Mouse (Mus musculus): ENCODE results near the gene Zfp106. TPM values are rescaled to one million over a fixed set of nuclear protein-coding genes. Genes with fewer than 3 reads are reported as not detected.

The Zfp106 gene
- polyA plus RNA-seq, 1 experiment from 2014 or later, result 36.2 TPM

GRCm38 (mm10) chr2:120562859-120563234 is 796 bp downstream of the Zfp106 start:
- H3K4me1 ChIP-seq (ENCODE audit: control insufficient read depth, insufficient read depth, low read length), result peaks cover 8% of the 10 kb centered on the region; the same call in 1 of the 2 replicates
- H3K4me3 ChIP-seq (ENCODE audit: low read length), result peak overlapping the region; percentile 93
- WGBS, result 20% methylated on average over 9 of the region's 9 CpGs
- no peaks in the 10 kb centered on the region for H3K9me3 ChIP-seq (ENCODE audit: control insufficient read depth, low read length)
- H3K27me3 ChIP-seq (replicated peaks; ENCODE audit: control insufficient read depth, insufficient read depth, low read length), result no peaks in the 10 kb centered on the region
- H3K4me2 ChIP-seq (ENCODE audit: low read depth, low read length), result peak overlapping the region; percentile 72
- ATAC-seq, result no peak
- H3K27ac ChIP-seq (ENCODE audit: low read length), result peak overlapping the region; percentile 68; the same call in 1 of the 2 replicates
- peak overlapping the region; percentile 97 for H3K9ac ChIP-seq (ENCODE audit: low read depth, low read length)
- H3K36me3 ChIP-seq (ENCODE audit: control insufficient read depth, insufficient read depth, low read length), result no peaks in the 10 kb centered on the region

GRCm38 (mm10) chr2:120561524-120561923 is 2.1 kb downstream of the Zfp106 start:
- Histone ChIP-seq H3K27ac (ENCODE audit: low read length) (no peak overlapping the region), H3K9me3 (ENCODE audit: control insufficient read depth, low read length) (no peaks in the 10 kb centered on the region), H3K4me1 (ENCODE audit: control insufficient read depth, insufficient read depth, low read length) (peaks cover 8% of the 10 kb centered on the region; the same call in 1 of the 2 replicates), H3K9ac (ENCODE audit: low read depth, low read length) (no peak overlapping the region), H3K4me2 (ENCODE audit: low read depth, low read length) (no peak overlapping the region), H3K36me3 (ENCODE audit: control insufficient read depth, insufficient read depth, low read length) (no peaks in the 10 kb centered on the region), H3K4me3 (ENCODE audit: low read length) (no peak overlapping the region), H3K27me3 (replicated peaks; ENCODE audit: control insufficient read depth, insufficient read depth, low read length) (no peaks in the 10 kb centered on the region)
- no peak for ATAC-seq
- WGBS, result 78% methylated on average over 1 of the region's 1 CpGs

- H3K4me2 ChIP-seq (ENCODE audit: low read depth, low read length), result no peak overlapping the region
- no peak overlapping the region for H3K27ac ChIP-seq (ENCODE audit: low read length)
- 77% methylated on average over 3 of the region's 3 CpGs for WGBS
- H3K9ac ChIP-seq (ENCODE audit: low read depth, low read length), result no peak overlapping the region
- no peaks in the 10 kb centered on the region for H3K9me3 ChIP-seq (ENCODE audit: control insufficient read depth, low read length)
- H3K27me3 ChIP-seq (replicated peaks; ENCODE audit: control insufficient read depth, insufficient read depth, low read length), result no peaks in the 10 kb centered on the region
- no peak for ATAC-seq
- H3K4me1 ChIP-seq (ENCODE audit: control insufficient read depth, insufficient read depth, low read length), result peaks cover 8% of the 10 kb centered on the region; the same call in 1 of the 2 replicates
- H3K4me3 ChIP-seq (ENCODE audit: low read length), result no peak overlapping the region
- 0 out of 2 replicates have a peak, but pooled peaks cover 5% of the 10 kb centered on the region for H3K36me3 ChIP-seq (ENCODE audit: control insufficient read depth, insufficient read depth, low read length)
Measured at GRCm38 (mm10) chr2:120558813-120559212, 4.8 kb downstream of the Zfp106 start.

DNA sequence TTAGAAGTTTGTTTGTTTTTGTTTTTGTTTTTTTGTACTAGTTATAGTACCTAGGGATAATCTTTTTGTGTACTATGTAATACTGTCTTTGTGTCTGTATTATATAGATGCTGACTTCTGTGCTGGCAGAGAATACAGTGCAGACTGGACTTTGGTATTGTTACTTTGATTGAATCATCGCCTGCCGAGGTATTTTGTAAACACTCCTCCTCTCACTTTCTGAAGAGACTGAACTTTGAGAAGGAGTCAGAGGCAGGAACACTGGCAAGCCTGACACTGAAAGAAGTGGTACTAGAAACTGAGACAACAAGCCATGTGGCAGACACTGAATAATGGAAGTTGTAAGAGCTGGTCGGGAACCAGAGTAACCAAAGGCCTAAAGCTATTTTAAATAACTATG is 6.8 kb downstream of the Zfp106 start:
- H3K27me3 ChIP-seq (replicated peaks; ENCODE audit: control insufficient read depth, insufficient read depth, low read length), result no peaks in the 10 kb centered on the region
- no peak overlapping the region for H3K27ac ChIP-seq (ENCODE audit: low read length)
- 0 out of 2 replicates have a peak, but pooled peaks cover 5% of the 10 kb centered on the region for H3K36me3 ChIP-seq (ENCODE audit: control insufficient read depth, insufficient read depth, low read length)
- H3K4me1 ChIP-seq (ENCODE audit: control insufficient read depth, insufficient read depth, low read length), result peaks cover under 1% of the 10 kb centered on the region; the same call in 1 of the 2 replicates
- no peak overlapping the region for H3K4me3 ChIP-seq (ENCODE audit: low read length)
- no peak overlapping the region for H3K9ac ChIP-seq (ENCODE audit: low read depth, low read length)
- H3K4me2 ChIP-seq (ENCODE audit: low read depth, low read length), result no peak overlapping the region
- H3K9me3 ChIP-seq (ENCODE audit: control insufficient read depth, low read length), result no peaks in the 10 kb centered on the region
- peak; percentile 28; the same call in 1 of the 2 replicates for ATAC-seq
- WGBS, result 54% methylated on average over 3 of the region's 3 CpGs

- Histone ChIP-seq H3K4me3 (ENCODE audit: low read length) (no peak overlapping the region), H3K27me3 (replicated peaks; ENCODE audit: control insufficient read depth, insufficient read depth, low read length) (no peaks in the 10 kb centered on the region), H3K36me3 (ENCODE audit: control insufficient read depth, insufficient read depth, low read length) (no peaks in the 10 kb centered on the region), H3K4me2 (ENCODE audit: low read depth, low read length) (no peak overlapping the region), H3K9ac (ENCODE audit: low read depth, low read length) (no peak overlapping the region), H3K27ac (ENCODE audit: low read length) (no peak overlapping the region), H3K9me3 (ENCODE audit: control insufficient read depth, low read length) (no peaks in the 10 kb centered on the region), H3K4me1 (ENCODE audit: control insufficient read depth, insufficient read depth, low read length) (no peaks in the 10 kb centered on the region)
- ATAC-seq, result no peak
- 95% methylated on average over 2 of the region's 2 CpGs for WGBS
Measured at GRCm38 (mm10) chr2:120544732-120545131, 18.9 kb downstream of the Zfp106 start.

DNA sequence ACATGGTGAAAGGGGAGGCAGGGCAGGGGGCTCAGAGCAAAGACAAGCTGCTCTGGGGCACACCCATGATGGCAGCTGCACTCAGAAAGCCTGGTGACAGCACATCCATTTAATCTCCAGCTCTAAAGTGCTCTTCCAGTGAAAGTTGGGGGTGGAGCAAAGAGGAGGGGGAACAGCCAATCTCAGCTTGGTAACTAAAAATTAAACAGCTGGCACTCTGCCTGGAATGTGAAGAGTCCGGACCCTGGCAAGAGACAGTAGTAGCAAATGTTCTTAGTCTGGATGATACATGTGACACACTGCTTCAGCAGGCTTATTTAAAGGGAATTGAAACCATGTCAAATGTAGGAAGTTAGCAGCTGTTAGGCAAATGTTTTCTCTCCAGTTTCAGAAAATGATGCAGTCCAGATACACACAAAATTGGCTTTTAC is 23.9 kb downstream of the Zfp106 start:
- no peaks in the 10 kb centered on the region for H3K9me3 ChIP-seq (ENCODE audit: control insufficient read depth, low read length)
- H3K4me1 ChIP-seq (ENCODE audit: control insufficient read depth, insufficient read depth, low read length), result no peaks in the 10 kb centered on the region
- no peak overlapping the region for H3K4me2 ChIP-seq (ENCODE audit: low read depth, low read length)
- 0 out of 2 replicates have a peak, but pooled peaks cover 3% of the 10 kb centered on the region for H3K36me3 ChIP-seq (ENCODE audit: control insufficient read depth, insufficient read depth, low read length)
- H3K27me3 ChIP-seq (replicated peaks; ENCODE audit: control insufficient read depth, insufficient read depth, low read length), result no peaks in the 10 kb centered on the region
- H3K27ac ChIP-seq (ENCODE audit: low read length), result peak overlapping the region; percentile 38; the same call in 1 of the 2 replicates
- H3K4me3 ChIP-seq (ENCODE audit: low read length), result no peak overlapping the region
- no peak overlapping the region for H3K9ac ChIP-seq (ENCODE audit: low read depth, low read length)
- 25% methylated on average over 1 of the region's 1 CpGs for WGBS
- ATAC-seq, result peak; percentile 93

- Histone ChIP-seq H3K4me3 (ENCODE audit: low read length) (no peak overlapping the region), H3K27ac (ENCODE audit: low read length) (peak overlapping the region; percentile 17; the same call in 1 of the 2 replicates), H3K4me1 (ENCODE audit: control insufficient read depth, insufficient read depth, low read length) (no peaks in the 10 kb centered on the region), H3K36me3 (ENCODE audit: control insufficient read depth, insufficient read depth, low read length) (0 out of 2 replicates have a peak, but pooled peaks cover 3% of the 10 kb centered on the region), H3K27me3 (replicated peaks; ENCODE audit: control insufficient read depth, insufficient read depth, low read length) (no peaks in the 10 kb centered on the region), H3K4me2 (ENCODE audit: low read depth, low read length) (no peak overlapping the region), H3K9me3 (ENCODE audit: control insufficient read depth, low read length) (no peaks in the 10 kb centered on the region), H3K9ac (ENCODE audit: low read depth, low read length) (no peak overlapping the region)
- 57% methylated on average over 3 of the region's 3 CpGs for WGBS
- peak; percentile 53; the same call in 1 of the 2 replicates for ATAC-seq
Measured at GRCm38 (mm10) chr2:120539333-120539732, 24.3 kb downstream of the Zfp106 start.

- Histone ChIP-seq H3K9me3 (ENCODE audit: control insufficient read depth, low read length) (no peaks in the 10 kb centered on the region), H3K27ac (ENCODE audit: low read length) (no peak overlapping the region), H3K36me3 (ENCODE audit: control insufficient read depth, insufficient read depth, low read length) (peaks cover 15% of the 10 kb centered on the region), H3K27me3 (replicated peaks; ENCODE audit: control insufficient read depth, insufficient read depth, low read length) (no peaks in the 10 kb centered on the region), H3K9ac (ENCODE audit: low read depth, low read length) (no peak overlapping the region), H3K4me3 (ENCODE audit: low read length) (no peak overlapping the region), H3K4me2 (ENCODE audit: low read depth, low read length) (no peak overlapping the region), H3K4me1 (ENCODE audit: control insufficient read depth, insufficient read depth, low read length) (no peaks in the 10 kb centered on the region)
- 92% methylated on average over 4 of the region's 4 CpGs for WGBS
- ATAC-seq, result no peak
Measured at GRCm38 (mm10) chr2:120531223-120531622, 32.4 kb downstream of the Zfp106 start.

DNA sequence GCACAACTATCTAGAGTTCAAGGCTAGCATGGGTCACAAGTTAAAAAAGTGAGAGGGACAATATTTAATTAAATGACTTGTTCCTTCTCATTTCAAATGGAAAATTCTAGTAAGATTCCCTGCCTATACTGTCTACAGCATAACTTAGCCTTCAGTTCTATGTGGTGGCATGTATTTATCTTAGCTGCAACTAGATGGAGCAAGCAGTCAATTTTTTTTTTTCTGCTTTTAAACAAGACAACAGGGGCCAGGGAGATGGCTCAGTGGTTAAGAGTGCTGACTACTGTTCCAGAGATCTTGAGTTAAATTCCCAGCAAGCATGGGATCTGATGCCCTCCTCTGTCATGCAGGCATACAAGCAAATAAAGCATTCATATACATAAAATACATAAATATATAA is 34.1 kb downstream of the Zfp106 start:
- H3K36me3 ChIP-seq (ENCODE audit: control insufficient read depth, insufficient read depth, low read length), result peaks cover 12% of the 10 kb centered on the region
- H3K27ac ChIP-seq (ENCODE audit: low read length), result no peak overlapping the region
- H3K4me2 ChIP-seq (ENCODE audit: low read depth, low read length), result no peak overlapping the region
- no peak for ATAC-seq
- H3K4me3 ChIP-seq (ENCODE audit: low read length), result no peak overlapping the region
- no peaks in the 10 kb centered on the region for H3K9me3 ChIP-seq (ENCODE audit: control insufficient read depth, low read length)
- H3K4me1 ChIP-seq (ENCODE audit: control insufficient read depth, insufficient read depth, low read length), result no peaks in the 10 kb centered on the region
- no peaks in the 10 kb centered on the region for H3K27me3 ChIP-seq (replicated peaks; ENCODE audit: control insufficient read depth, insufficient read depth, low read length)
- no peak overlapping the region for H3K9ac ChIP-seq (ENCODE audit: low read depth, low read length)

- no peak for ATAC-seq
- Histone ChIP-seq H3K9me3 (ENCODE audit: control insufficient read depth, low read length) (no peaks in the 10 kb centered on the region), H3K9ac (ENCODE audit: low read depth, low read length) (no peak overlapping the region), H3K36me3 (ENCODE audit: control insufficient read depth, insufficient read depth, low read length) (peaks cover 5% of the 10 kb centered on the region; the same call in 1 of the 2 replicates), H3K4me2 (ENCODE audit: low read depth, low read length) (no peak overlapping the region), H3K27ac (ENCODE audit: low read length) (no peak overlapping the region), H3K27me3 (replicated peaks; ENCODE audit: control insufficient read depth, insufficient read depth, low read length) (no peaks in the 10 kb centered on the region), H3K4me3 (ENCODE audit: low read length) (no peak overlapping the region), H3K4me1 (ENCODE audit: control insufficient read depth, insufficient read depth, low read length) (no peaks in the 10 kb centered on the region)
- WGBS, result 87% methylated on average over 5 of the region's 5 CpGs
Measured at GRCm38 (mm10) chr2:120526771-120527170, 36.9 kb downstream of the Zfp106 start.

Data from intestine, embryonic 16.5 days (tissue).